8 mouse cellular contexts compared by ENCODE assay signal in genomic region chr2:131171401-131172104, GRCm38 (mm10). TPM values are rescaled to one million over a fixed set of nuclear protein-coding genes. Genes with fewer than 3 reads are reported as not detected.
DNase-seq lines count a peak whose midpoint lies in the region; ATAC-seq lines count a peak whose summit lies in the region.

No protein-coding gene starts in this region.

- H3K27me3 ChIP-seq in embryonic facial prominence, embryonic 15.5 days, result peaks cover 26% of the 10 kb centered on the region

- no peak overlapping the region for H3K27ac ChIP-seq in embryonic facial prominence, embryonic 15.5 days (replicated peaks)

- intact Hi-C loops in heart, postnatal 14 days (cut with DNase I), result no loop called here

- peaks cover 44% of the 10 kb centered on the region for H3K4me1 ChIP-seq in embryonic facial prominence, embryonic 15.5 days

- no peak overlapping the region for H3K9ac ChIP-seq in embryonic facial prominence, embryonic 15.5 days

- H3K36me3 ChIP-seq in embryonic facial prominence, embryonic 15.5 days, result peaks cover 4% of the 10 kb centered on the region; the same call in 1 of the 2 replicates

- ATAC-seq in embryonic facial prominence, embryonic 15.5 days (ENCODE audit: insufficient number of reproducible peaks, low FRiP score, low TSS enrichment, low read depth), result 0 out of 2 replicates have a peak, but pooled peaks have one; percentile 36

- peak overlapping the region; percentile 34 for H3K4me3 ChIP-seq in embryonic facial prominence, embryonic 15.5 days (replicated peaks)

- H3K4me2 ChIP-seq in embryonic facial prominence, embryonic 15.5 days (replicated peaks), result peak overlapping the region; percentile 56

- no peaks in the 10 kb centered on the region for H3K9me3 ChIP-seq in embryonic facial prominence, embryonic 15.5 days (replicated peaks)

- WGBS in embryonic facial prominence, embryonic 15.5 days, result 7% methylated on average over 43 of the region's 43 CpGs

- DNase-seq in cerebellum, adult 18-20 months, result peak; percentile 65 to 69
- DNase-seq in cerebellum, adult 9-10 months, result no peak
- peak; percentile 68 to 72 for DNase-seq in heart, postnatal 14 days
- peak; percentile 74 to 82 for DNase-seq in kidney, postnatal 4 days
- DNase-seq in lung, adult 18-20 months, result peak; percentile 81 to 85
- DNase-seq in ovary, postnatal 10 days (ENCODE audit: low spot score), result peak; percentile 36
- DNase-seq in thymus, postnatal 4 days, result peak; percentile 79

RNA-seq across cellular contexts. Expression of gene Cenpb, which starts 8.3 kb away (rescaled TPM):
- 13.3 and 14.6 TPM in 2 replicates for polyA plus RNA-seq in embryonic facial prominence, embryonic 15.5 days (2015; fragmentation: Nextera tagmentation; extraction: Ambion mirVana)
- 10 to 100 TPM; 60.6 to 61.0 TPM for total RNA-seq in heart, postnatal 14 days (2021)

RNA-seq across cellular contexts. Expression of gene 1700037H04Rik, which starts 11.7 kb away (rescaled TPM):
- polyA plus RNA-seq in embryonic facial prominence, embryonic 15.5 days (2015; fragmentation: Nextera tagmentation; extraction: Ambion mirVana), result 67.3 and 69.3 TPM in 2 replicates
- 10 to 100 TPM; 11.1 to 12.2 TPM for total RNA-seq in heart, postnatal 14 days (2021)

RNA-seq across cellular contexts. Expression of gene Cdc25b, which starts 15.2 kb away (rescaled TPM):
- polyA plus RNA-seq in embryonic facial prominence, embryonic 15.5 days (2015; fragmentation: Nextera tagmentation; extraction: Ambion mirVana), result 52.3 and 59.1 TPM in 2 replicates
- 10 to 100 TPM; 12.2 to 14.4 TPM for total RNA-seq in heart, postnatal 14 days (2021)

RNA-seq across cellular contexts. Expression of gene Spef1, which starts 15.5 kb away (rescaled TPM):
- polyA plus RNA-seq in embryonic facial prominence, embryonic 15.5 days (2015; fragmentation: Nextera tagmentation; extraction: Ambion mirVana), result 10.3 and 15.2 TPM in 2 replicates
- total RNA-seq in heart, postnatal 14 days (2021), result 1 to 10 TPM; 7.6 to 8.3 TPM

RNA-seq across cellular contexts. Expression of gene Ap5s1, which starts 35.3 kb away (rescaled TPM):
- 27.9 and 28.0 TPM in 2 replicates for polyA plus RNA-seq in embryonic facial prominence, embryonic 15.5 days (2015; fragmentation: Nextera tagmentation; extraction: Ambion mirVana)
- 10 to 100 TPM; 37.3 to 40.8 TPM for total RNA-seq in heart, postnatal 14 days (2021)
